8 mouse cellular contexts compared by ENCODE assay signal in genomic region chr13:74301607-74301984, GRCm38 (mm10). TPM values are rescaled to one million over a fixed set of nuclear protein-coding genes. Genes with fewer than 3 reads are reported as not detected.
DNase-seq lines count a peak whose midpoint lies in the region; ATAC-seq lines count a peak whose summit lies in the region.

No protein-coding gene starts in this region.

- DNase-seq in kidney, adult 9 months: no peak
- DNase-seq in heart, adult 9 months (ENCODE audit: low spot score in 2 of 2): no peak
- DNase-seq in layer of hippocampus, postnatal 25 days (ENCODE audit: extremely low spot score in 1 of 2, low spot score in 1 of 2): no peak
- no peak for DNase-seq in left cerebral cortex, postnatal 36 days (ENCODE audit: low spot score in 2 of 2)

- WGBS in kidney, embryonic 16.5 days: 72% methylated on average over 6 of the region's 6 CpGs
- WGBS in lung, embryonic 15.5 days: 69% methylated on average over 6 of the region's 6 CpGs
- WGBS in stomach, embryonic 14.5 days: 64% methylated on average over 6 of the region's 6 CpGs

- H3K4me3 ChIP-seq in kidney, embryonic 16.5 days (ENCODE audit: low read length): no peak overlapping the region
- no peak overlapping the region for H3K4me3 ChIP-seq in lung, embryonic 15.5 days
- H3K4me3 ChIP-seq in stomach, embryonic 14.5 days (ENCODE audit: low read depth, low read length): no peak overlapping the region

- no peaks in the 10 kb centered on the region for H3K9me3 ChIP-seq in kidney, embryonic 16.5 days (ENCODE audit: low read length)
- no peaks in the 10 kb centered on the region for H3K9me3 ChIP-seq in lung, embryonic 15.5 days
- no peaks in the 10 kb centered on the region for H3K9me3 ChIP-seq in stomach, embryonic 14.5 days (ENCODE audit: control insufficient read depth, low read depth, low read length)

- H3K9ac ChIP-seq in kidney, embryonic 16.5 days (replicated peaks; ENCODE audit: low read length): no peak overlapping the region
- H3K9ac ChIP-seq in lung, embryonic 15.5 days: no peak overlapping the region
- no peak overlapping the region for H3K9ac ChIP-seq in stomach, embryonic 14.5 days (replicated peaks; ENCODE audit: low read depth, low read length)

- intact Hi-C loops in left cerebral cortex, postnatal 36 days (cut with DNase I): loop anchor here (2.0 to 10.0 kb wide), 5 partner anchors 94 to 587 kb away; partner anchors contain the start of gene Exoc3

- ATAC-seq in kidney, embryonic 16.5 days (ENCODE audit: low FRiP score, low TSS enrichment): peak; percentile 24; the same call in 1 of the 2 replicates
- peak; percentile 10; the same call in 1 of the 2 replicates for ATAC-seq in granulocyte monocyte progenitor cell, adult 5-6 weeks (replicated peaks; ENCODE audit: poor library complexity, severe bottlenecking)
- ATAC-seq in lung, embryonic 15.5 days (ENCODE audit: borderline replicate concordance, extremely low read depth, low FRiP score, low TSS enrichment): peak; percentile 62; the same call in 1 of the 2 replicates
- peak; percentile 30; the same call in 1 of the 2 replicates for ATAC-seq in stomach, embryonic 14.5 days (ENCODE audit: insufficient number of reproducible peaks, insufficient read depth, low FRiP score, low read depth)

- peaks cover 29% of the 10 kb centered on the region for H3K36me3 ChIP-seq in kidney, embryonic 16.5 days (ENCODE audit: insufficient read depth, low read length)
- H3K36me3 ChIP-seq in lung, embryonic 15.5 days: peaks cover 37% of the 10 kb centered on the region
- peaks cover 32% of the 10 kb centered on the region for H3K36me3 ChIP-seq in stomach, embryonic 14.5 days (ENCODE audit: control insufficient read depth, insufficient read depth, low read length)

- no peaks in the 10 kb centered on the region for H3K4me1 ChIP-seq in kidney, embryonic 16.5 days (ENCODE audit: insufficient read depth, low read length)
- H3K4me1 ChIP-seq in lung, embryonic 15.5 days: no peaks in the 10 kb centered on the region
- H3K4me1 ChIP-seq in stomach, embryonic 14.5 days (ENCODE audit: control insufficient read depth, insufficient read depth, low read length): no peaks in the 10 kb centered on the region

- H3K4me2 ChIP-seq in kidney, embryonic 16.5 days (replicated peaks; ENCODE audit: low read depth, low read length): no peak overlapping the region
- H3K4me2 ChIP-seq in lung, embryonic 15.5 days: no peak overlapping the region
- H3K4me2 ChIP-seq in stomach, embryonic 14.5 days (replicated peaks; ENCODE audit: low read depth, low read length): no peak overlapping the region

- no peak overlapping the region for H3K27ac ChIP-seq in kidney, embryonic 16.5 days (ENCODE audit: low read length)
- H3K27ac ChIP-seq in lung, embryonic 15.5 days: no peak overlapping the region
- H3K27ac ChIP-seq in stomach, embryonic 14.5 days (ENCODE audit: low read length): no peak overlapping the region

- H3K27me3 ChIP-seq in kidney, embryonic 16.5 days (ENCODE audit: insufficient read depth, low read length): no peaks in the 10 kb centered on the region
- no peaks in the 10 kb centered on the region for H3K27me3 ChIP-seq in lung, embryonic 15.5 days
- H3K27me3 ChIP-seq in stomach, embryonic 14.5 days (ENCODE audit: control insufficient read depth, insufficient read depth, low read length): no peaks in the 10 kb centered on the region

RNA-seq across cellular contexts. Expression of gene Ahrr, which starts 9.5 kb away (rescaled TPM):
- 0.46 and 0.55 TPM in 2 replicates for polyA plus RNA-seq in kidney, embryonic 16.5 days (2015; fragmentation: Nextera tagmentation; extraction: Ambion mirVana)
- total RNA-seq in granulocyte monocyte progenitor cell, adult 5-6 weeks (2014; fragmentation: Nextera tagmentation): not detected in 2 replicates
- total RNA-seq in granulocyte monocyte progenitor cell, adult 5-6 weeks (2017): 0.21 and 0.47 TPM in 2 replicates
- 0.54 and 0.87 TPM in 2 replicates for polyA plus RNA-seq in lung, embryonic 15.5 days (2015; fragmentation: Nextera tagmentation; extraction: Ambion mirVana)
- 0.41 and 0.54 TPM in 2 replicates for polyA plus RNA-seq in stomach, embryonic 14.5 days (2014; fragmentation: Nextera tagmentation; extraction: Ambion mirVana)
- total RNA-seq in layer of hippocampus, postnatal 25 days (2021): 1 to 10 TPM in 1 of 2 experiments, under 1 TPM in 1; 0.84 to 2.2 TPM
- under 1 TPM; 0.64 to 0.70 TPM for total RNA-seq in left cerebral cortex, postnatal 36 days (2021)

RNA-seq across cellular contexts. Expression of gene Pdcd6, which starts 15.8 kb away (rescaled TPM):
- 166 and 172 TPM in 2 replicates for polyA plus RNA-seq in kidney, embryonic 16.5 days (2015; fragmentation: Nextera tagmentation; extraction: Ambion mirVana)
- total RNA-seq in granulocyte monocyte progenitor cell, adult 5-6 weeks (2014; fragmentation: Nextera tagmentation): 124 and 136 TPM in 2 replicates
- total RNA-seq in granulocyte monocyte progenitor cell, adult 5-6 weeks (2017): 144 and 175 TPM in 2 replicates
- 128 and 136 TPM in 2 replicates for polyA plus RNA-seq in lung, embryonic 15.5 days (2015; fragmentation: Nextera tagmentation; extraction: Ambion mirVana)
- 157 and 174 TPM in 2 replicates for polyA plus RNA-seq in stomach, embryonic 14.5 days (2014; fragmentation: Nextera tagmentation; extraction: Ambion mirVana)
- 10 to 100 TPM; 68.5 to 78.2 TPM for total RNA-seq in layer of hippocampus, postnatal 25 days (2021)
- 10 to 100 TPM; 80.6 to 87.7 TPM for total RNA-seq in left cerebral cortex, postnatal 36 days (2021)

RNA-seq across cellular contexts. Expression of gene Sdha, which starts 48.5 kb away (rescaled TPM):
- 383 and 417 TPM in 2 replicates for polyA plus RNA-seq in kidney, embryonic 16.5 days (2015; fragmentation: Nextera tagmentation; extraction: Ambion mirVana)
- 183 and 188 TPM in 2 replicates for total RNA-seq in granulocyte monocyte progenitor cell, adult 5-6 weeks (2014; fragmentation: Nextera tagmentation)
- 319 and 340 TPM in 2 replicates for total RNA-seq in granulocyte monocyte progenitor cell, adult 5-6 weeks (2017)
- 262 and 281 TPM in 2 replicates for polyA plus RNA-seq in lung, embryonic 15.5 days (2015; fragmentation: Nextera tagmentation; extraction: Ambion mirVana)
- 205 and 230 TPM in 2 replicates for polyA plus RNA-seq in stomach, embryonic 14.5 days (2014; fragmentation: Nextera tagmentation; extraction: Ambion mirVana)
- total RNA-seq in layer of hippocampus, postnatal 25 days (2021): 100 to 1,000 TPM; 313 to 339 TPM
- total RNA-seq in left cerebral cortex, postnatal 36 days (2021): 100 to 1,000 TPM; 287 to 333 TPM

RNA-seq across cellular contexts. Expression of gene Ccdc127, which starts 48.5 kb away (rescaled TPM):
- 45.2 and 58.1 TPM in 2 replicates for polyA plus RNA-seq in kidney, embryonic 16.5 days (2015; fragmentation: Nextera tagmentation; extraction: Ambion mirVana)
- 16.3 and 25.6 TPM in 2 replicates for total RNA-seq in granulocyte monocyte progenitor cell, adult 5-6 weeks (2014; fragmentation: Nextera tagmentation)
- 47.1 and 50.1 TPM in 2 replicates for total RNA-seq in granulocyte monocyte progenitor cell, adult 5-6 weeks (2017)
- 50.2 and 51.1 TPM in 2 replicates for polyA plus RNA-seq in lung, embryonic 15.5 days (2015; fragmentation: Nextera tagmentation; extraction: Ambion mirVana)
- polyA plus RNA-seq in stomach, embryonic 14.5 days (2014; fragmentation: Nextera tagmentation; extraction: Ambion mirVana): 59.6 and 62.6 TPM in 2 replicates
- total RNA-seq in layer of hippocampus, postnatal 25 days (2021): 10 to 100 TPM; 76.8 to 81.9 TPM
- 10 to 100 TPM; 83.1 to 98.0 TPM for total RNA-seq in left cerebral cortex, postnatal 36 days (2021)

Comparison
In these comparisons a context has a peak if more than half of its experiments do, and no peak if none do; other contexts are left out.
1. ATAC-seq: peak in every context shown above with its lines; median percentile 62 in lung, embryonic 15.5 days; 30 in stomach, embryonic 14.5 days; 24 in kidney, embryonic 16.5 days; 10 in granulocyte monocyte progenitor cell, adult 5-6 weeks.